Mouse (Mus musculus) lung, adult 18-20 months (tissue): ENCODE data around the gene Pold4.

ENCODE experiments used
- DNase-seq, 2 experiments: peaks; one replicate each; pipeline ENCODE4 v3.0.0; 2022; ENCODE audit warnings: mixed read lengths in 2 of 2

The Pold4 gene

GRCm38 (mm10) chr19:4204889-4205288 is 26.8 kb upstream of the Pold4 start:
- no peak for DNase-seq

GRCm38 (mm10) chr19:4206971-4207370 is 24.7 kb upstream of the Pold4 start:
- peak; percentile 76 to 83 for DNase-seq

GRCm38 (mm10) chr19:4208563-4208962 is 23.1 kb upstream of the Pold4 start:
- no peak for DNase-seq

GRCm38 (mm10) chr19:4211891-4212588 is 19.7 kb upstream of the Pold4 start:
- no peak for DNase-seq

GRCm38 (mm10) chr19:4213524-4213974 is 18.1 kb upstream of the Pold4 start:
- peak in 1 of 2 experiments; percentile 52 for DNase-seq

- DNase-seq: peak; percentile 68 to 73
These were observed 17.5 kb upstream of the Pold4 start, which contains the start of the genes Clcf1 and AC109138.7 for GRCm38 (mm10) chr19:4214071-4214770. Gene Clcf1, plus strand, starts transcription at chr19:4214238. Gene AC109138.7, plus strand, starts transcription at chr19:4214357.

GRCm38 (mm10) chr19:4214771-4215450 is 16.8 kb upstream of the Pold4 start:
- peak; percentile 37 to 47 for DNase-seq

GRCm38 (mm10) chr19:4215451-4215840 is 16.3 kb upstream of the Pold4 start:
- no peak for DNase-seq

- peak; percentile 36 to 46 for DNase-seq
These were observed 15.5 kb upstream of the Pold4 start for GRCm38 (mm10) chr19:4216041-4216685.

- DNase-seq: peak in 1 of 2 experiments; percentile 38
These were observed 14.6 kb upstream of the Pold4 start for GRCm38 (mm10) chr19:4217140-4217539.

- DNase-seq: no peak
These were observed 13.8 kb upstream of the Pold4 start for GRCm38 (mm10) chr19:4217855-4218254.

- DNase-seq: no peak
These were observed 13.4 kb upstream of the Pold4 start for GRCm38 (mm10) chr19:4218293-4218692.

GRCm38 (mm10) chr19:4218784-4219183 is 12.9 kb upstream of the Pold4 start:
- DNase-seq: no peak

- no peak for DNase-seq
These were observed 11.8 kb upstream of the Pold4 start for GRCm38 (mm10) chr19:4219943-4220342.

GRCm38 (mm10) chr19:4220416-4220815 is 11.3 kb upstream of the Pold4 start:
- peak in 1 of 2 experiments; percentile 60 for DNase-seq

GRCm38 (mm10) chr19:4220957-4221743 is 10.5 kb upstream of the Pold4 start:
- peak; percentile 58 to 62 for DNase-seq

- peak in 1 of 2 experiments; percentile 50 for DNase-seq
These were observed 9.5 kb upstream of the Pold4 start for GRCm38 (mm10) chr19:4222165-4222564.

GRCm38 (mm10) chr19:4226779-4227178 is 4.9 kb upstream of the Pold4 start:
- no peak for DNase-seq

- no peak for DNase-seq
These were observed 4.3 kb upstream of the Pold4 start for GRCm38 (mm10) chr19:4227446-4227845.

GRCm38 (mm10) chr19:4227894-4228678 is 3.6 kb upstream of the Pold4 start:
- peak; percentile 79 to 82 for DNase-seq

GRCm38 (mm10) chr19:4228891-4229290 is 2.8 kb upstream of the Pold4 start:
- DNase-seq: no peak
